Mouse (Mus musculus) layer of hippocampus, adult 8-10 months (tissue): Measurements from ENCODE around the gene Olfr342. TPM values are rescaled to one million over a fixed set of nuclear protein-coding genes. Genes with fewer than 3 reads are reported as not detected.

Source experiments
- DNase-seq, 2 experiments: peaks; one replicate each; pipeline ENCODE4 v3.0.0; 2022; ENCODE audit warnings: low spot score in 2 of 2
- total RNA-seq, 4 experiments: library from RNA; stranded (reverse); gene quantifications; 2 replicates each; pipeline ENCODE4 v1.2.4; 2022

Olfr342 gene
- not detected for total RNA-seq

- no peak for DNase-seq
Observed at GRCm38 (mm10) chr2:36524698-36525097, at the start of gene Olfr342. TSS of gene Olfr342 (plus strand) at chr2:36524998.

- no peak for DNase-seq
Observed at GRCm38 (mm10) chr2:36482368-36482767, 42.4 kb upstream of the Olfr342 start, which contains the start of gene Olfr341. TSS of gene Olfr341 (minus strand) at chr2:36482468.

GRCm38 (mm10) chr2:36565156-36565555 is 40.4 kb downstream of the Olfr342 start:
- DNase-seq: no peak

GRCm38 (mm10) chr2:36566362-36566761 is 41.6 kb downstream of the Olfr342 start, which contains the start of gene Olfr344:
TSS of gene Olfr344 (plus strand) at chr2:36566662.
- no peak for DNase-seq

- DNase-seq: no peak
Observed at GRCm38 (mm10) chr2:36567022-36567421, 42.2 kb downstream of the Olfr342 start.

DNA sequence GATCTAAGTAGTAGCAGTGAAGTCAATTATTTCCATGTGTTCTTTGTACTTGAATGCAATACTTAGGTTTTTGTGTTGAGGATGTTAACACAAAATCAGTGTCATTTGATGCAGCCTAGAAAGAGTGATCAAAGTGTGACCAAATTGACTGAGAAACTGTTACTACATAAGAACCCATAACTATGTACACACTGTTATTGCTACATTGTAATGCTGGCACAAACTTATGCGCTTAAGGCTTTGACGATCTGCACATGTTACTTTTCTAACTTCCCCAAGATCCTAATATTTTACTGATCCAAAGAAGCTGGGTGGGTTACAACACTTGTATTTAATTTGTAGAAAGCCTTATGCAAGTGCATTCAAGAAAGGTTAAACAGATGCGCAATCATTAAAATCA is 43.0 kb downstream of the Olfr342 start:
- DNase-seq: no peak

Other genes starting within 250 kb of the Olfr342 start
- gene Olfr338, start 151.5 kb upstream of the Olfr342 start, total RNA-seq: under 1 TPM in 3 of 4 experiments, not detected in 1; 0.07 to 0.12 (median 0.08) TPM
- not detected for gene Olfr339, start 106.1 kb upstream of the Olfr342 start, total RNA-seq
- not detected for gene Olfr340, start 72.4 kb upstream of the Olfr342 start, total RNA-seq
- gene Olfr341, start 42.5 kb upstream of the Olfr342 start, total RNA-seq: not detected
- under 1 TPM in 2 of 4 experiments, not detected in 2; 0.06 to 0.07 TPM for gene Olfr344, start 41.7 kb downstream of the Olfr342 start, total RNA-seq
- gene Olfr345, start 115.0 kb downstream of the Olfr342 start, total RNA-seq: not detected
- gene Olfr346, start 160.8 kb downstream of the Olfr342 start, total RNA-seq: not detected
- not detected for gene Olfr347, start 206.9 kb downstream of the Olfr342 start, total RNA-seq